Mouse (Mus musculus): ENCODE data around the gene Rae1.
A peak's percentile ranks its signal among the peaks of the same experiment; 100 is the strongest.

Gene Rae1

DNA sequence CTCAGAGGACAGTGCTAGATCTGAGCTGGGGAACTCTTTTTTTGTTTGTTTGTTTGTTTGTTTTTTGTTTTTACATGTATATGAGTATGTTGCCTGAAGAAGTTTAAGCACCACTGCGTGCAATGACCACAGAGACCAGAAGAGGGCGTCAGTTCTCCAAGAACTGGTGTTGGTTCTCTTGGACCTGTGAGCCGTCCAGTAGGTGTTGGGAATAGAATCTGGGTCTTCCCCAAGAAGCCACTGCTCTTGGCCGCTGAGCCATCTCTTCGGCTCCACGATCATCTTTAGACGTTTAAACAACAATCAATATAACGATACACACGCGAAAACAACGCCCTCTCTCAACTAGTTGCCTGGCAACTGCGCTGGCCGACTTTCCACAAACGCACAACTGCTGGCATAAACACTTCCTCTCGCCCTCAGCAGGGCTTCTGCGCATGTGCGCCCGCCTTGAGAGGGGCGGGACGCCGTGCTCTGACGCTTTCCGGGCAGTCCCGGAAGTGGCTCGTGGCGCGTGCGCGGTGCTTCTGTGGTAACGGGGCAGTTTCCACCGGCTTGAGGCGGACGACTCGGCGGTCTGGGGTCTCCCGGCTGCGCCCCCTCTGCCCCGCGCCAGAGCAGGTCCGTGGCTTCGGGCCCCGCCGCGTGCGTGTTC lies at the start of gene Rae1:
TSS of gene Rae1 (plus strand) at position 488 of the 655 bp plus-strand sequence.
- peak; percentile 98 to 99 for DNase-seq (ENCODE audit: low spot score in 2 of 2)

DNA sequence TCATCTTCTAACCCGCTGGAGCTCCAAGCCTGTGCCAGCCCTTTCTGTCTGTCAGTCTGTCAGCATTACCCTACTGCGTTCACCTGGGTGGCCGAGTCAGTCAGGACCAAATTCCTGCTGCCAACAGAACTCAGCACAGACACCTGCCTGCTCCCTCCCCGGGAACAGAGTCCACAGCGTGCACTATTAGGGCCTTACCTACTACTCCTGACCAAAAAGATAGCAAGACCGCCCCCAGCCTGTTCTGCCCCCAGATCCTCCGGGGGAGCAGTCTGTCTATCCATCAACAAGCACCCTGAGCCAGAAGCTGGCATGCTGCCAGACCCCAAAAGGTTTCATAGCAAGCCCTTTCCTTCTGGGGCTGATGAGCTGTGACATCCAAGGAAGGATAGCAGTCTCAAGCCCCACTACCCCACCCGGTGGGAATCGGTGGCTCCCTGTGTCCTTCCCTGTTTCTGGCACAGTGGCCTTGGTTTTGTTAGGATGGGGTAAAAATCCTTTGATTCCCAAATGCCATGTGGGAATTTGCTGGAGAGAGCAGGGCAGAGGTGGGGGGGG lies 49.7 kb upstream of the Rae1 start:
- DNase-seq (ENCODE audit: low spot score in 2 of 2): no peak

DNA sequence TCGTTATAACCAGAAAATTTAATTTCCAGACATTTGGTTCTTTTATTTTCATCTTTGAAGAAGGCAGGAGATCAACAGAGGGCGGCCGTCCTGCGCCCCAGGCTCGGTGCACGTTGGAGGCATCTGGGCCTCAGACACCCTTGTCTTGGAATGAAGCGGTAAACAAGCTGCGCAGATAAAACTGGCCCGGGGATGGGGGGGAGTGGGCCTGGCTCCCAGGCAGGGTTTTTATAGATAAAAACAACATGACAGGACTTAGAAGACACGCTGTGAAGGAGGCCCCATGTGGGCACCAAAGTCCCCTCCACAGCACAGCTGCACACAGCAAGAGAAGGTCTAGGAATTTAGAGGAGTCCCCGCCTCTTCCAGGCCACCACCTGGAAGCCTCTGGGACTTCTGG lies 49.2 kb upstream of the Rae1 start:
- no peak for DNase-seq (ENCODE audit: low spot score in 2 of 2)

DNA sequence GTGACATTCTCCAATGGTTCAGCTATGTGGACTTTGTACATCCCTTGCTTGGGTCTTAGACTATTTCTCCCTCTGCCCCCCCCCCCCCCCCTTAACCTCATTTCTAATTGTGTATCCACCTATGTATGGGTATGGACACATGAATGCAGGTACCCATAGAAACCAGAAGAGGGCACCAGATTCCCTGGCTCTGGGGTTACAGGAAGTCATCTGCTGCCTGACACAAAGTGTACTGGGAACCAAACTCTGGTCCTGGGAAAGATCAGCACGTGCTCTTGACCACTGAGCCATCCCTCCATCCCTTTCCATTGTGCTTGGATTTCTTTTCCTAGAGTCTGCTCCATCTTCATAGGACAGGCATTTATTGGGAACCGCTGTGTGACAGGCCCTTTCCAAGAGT lies 47.9 kb upstream of the Rae1 start:
- DNase-seq (ENCODE audit: low spot score in 2 of 2): no peak

DNA sequence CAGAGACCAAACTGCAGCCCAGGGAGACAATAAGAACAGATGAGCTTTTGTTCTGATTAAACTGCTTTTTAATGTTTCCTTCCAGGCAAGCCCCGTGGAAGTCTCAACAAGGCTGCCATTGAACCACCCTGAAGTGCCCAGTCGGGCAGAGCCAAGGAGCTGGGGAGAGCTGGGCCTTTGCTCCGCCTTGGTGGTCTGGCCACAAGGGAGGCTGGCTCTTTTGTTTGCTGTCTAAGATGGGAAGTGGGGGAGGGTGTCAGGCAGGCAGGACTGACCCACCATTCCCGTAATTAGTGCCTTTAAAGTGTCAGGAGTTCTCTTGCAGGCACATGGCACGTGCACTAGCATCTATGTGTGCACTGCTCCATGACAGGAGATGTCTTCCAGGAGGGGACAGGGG lies 41.3 kb upstream of the Rae1 start:
- DNase-seq (ENCODE audit: low spot score in 2 of 2): no peak

DNA sequence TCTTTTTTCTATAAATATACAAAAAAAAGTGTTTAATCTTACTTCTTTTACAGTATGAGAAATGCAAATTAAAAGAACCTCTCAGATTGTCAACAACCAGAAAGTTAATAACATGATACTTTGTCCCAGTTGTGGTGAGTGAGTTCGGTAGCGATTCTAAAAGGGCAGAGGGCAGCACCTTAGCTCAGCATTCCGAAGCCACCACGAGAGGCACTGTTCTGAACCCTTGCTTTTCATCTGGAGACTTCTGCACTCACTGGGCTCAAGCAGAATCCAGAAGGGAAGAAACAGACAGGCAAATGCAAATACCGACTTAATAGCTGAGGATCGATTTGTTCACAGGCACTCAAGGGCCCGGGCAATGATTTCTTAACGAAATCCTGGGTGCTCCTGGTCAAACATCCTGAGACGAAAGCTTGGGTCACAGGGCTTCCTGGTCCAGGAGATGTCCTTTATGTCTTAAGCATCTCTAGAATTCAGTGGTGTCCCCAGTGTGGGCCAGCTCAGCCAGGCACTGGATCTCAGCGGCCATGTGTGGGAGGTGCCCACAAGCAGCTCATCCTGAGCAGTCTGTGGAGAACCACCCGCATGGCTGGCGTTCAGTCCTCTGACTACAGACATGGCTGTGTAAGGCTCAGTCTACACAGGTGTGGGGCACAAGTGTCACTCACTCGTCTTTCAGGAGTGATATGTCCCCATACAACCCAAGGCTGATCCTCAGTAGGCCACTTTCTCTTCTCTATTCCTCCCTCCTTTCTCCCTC lies 40.7 kb upstream of the Rae1 start:
- DNase-seq (ENCODE audit: low spot score in 2 of 2): no peak

DNA sequence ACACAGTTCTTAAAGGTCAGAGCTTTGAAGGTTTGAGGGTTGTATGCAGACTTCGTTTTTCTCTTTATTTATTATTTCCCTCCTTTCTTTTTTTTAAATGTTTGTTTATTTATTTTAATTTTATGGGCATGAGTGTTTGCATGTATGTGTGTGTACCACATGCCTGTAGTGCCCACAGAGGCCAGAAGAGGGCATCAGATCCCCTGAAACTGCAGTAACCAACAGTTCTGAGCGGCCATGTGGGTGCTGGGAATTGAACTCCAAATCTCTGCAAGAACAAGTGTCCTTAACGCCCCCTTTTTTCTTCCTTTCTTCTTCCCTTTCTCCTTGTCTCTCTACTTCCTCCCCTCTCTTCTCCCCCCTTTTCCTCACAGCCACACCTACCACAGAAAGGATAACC lies 39.6 kb upstream of the Rae1 start:
- no peak for DNase-seq (ENCODE audit: low spot score in 2 of 2)

DNA sequence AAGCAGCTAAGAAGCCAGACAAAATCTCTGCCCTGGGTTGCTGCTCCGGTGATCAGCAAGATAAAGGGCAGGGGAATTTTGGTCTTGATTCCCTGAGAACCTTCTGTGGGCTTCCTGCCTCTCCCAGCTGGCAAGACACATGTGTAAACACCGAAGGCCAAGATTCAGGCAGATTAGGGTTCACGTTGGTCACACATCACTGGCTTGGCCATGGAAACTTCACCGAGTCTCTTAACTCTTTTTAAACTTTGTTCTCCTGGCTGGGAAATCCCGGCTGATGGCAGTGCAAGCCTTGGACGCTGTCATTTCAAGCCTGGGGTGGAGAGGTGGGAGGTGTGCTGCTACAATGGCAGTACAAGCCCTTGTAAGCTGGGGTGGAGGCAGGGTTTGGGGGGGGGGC lies 38.7 kb upstream of the Rae1 start:
- DNase-seq (ENCODE audit: low spot score in 2 of 2): no peak

DNA sequence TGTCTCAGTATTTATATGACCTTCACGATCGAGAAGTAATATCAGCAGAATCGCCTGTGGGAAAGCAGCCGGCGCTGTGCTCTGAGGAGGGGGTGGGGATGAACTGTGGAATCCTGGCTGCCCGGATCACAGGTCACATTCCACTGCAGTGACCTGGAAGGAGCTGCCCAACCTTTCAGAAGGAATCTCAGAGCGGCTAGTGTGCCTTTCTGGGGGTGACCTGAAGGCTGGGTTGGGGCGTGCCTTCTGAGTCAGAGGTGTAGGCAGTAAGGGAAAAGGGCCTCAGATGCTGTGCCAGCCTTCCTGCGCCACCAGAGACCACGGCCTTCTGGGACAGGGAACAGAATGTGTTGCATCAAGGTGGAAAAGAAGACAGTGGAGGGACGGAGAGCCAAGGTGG lies 34.7 kb upstream of the Rae1 start:
- DNase-seq (ENCODE audit: low spot score in 2 of 2): no peak

DNA sequence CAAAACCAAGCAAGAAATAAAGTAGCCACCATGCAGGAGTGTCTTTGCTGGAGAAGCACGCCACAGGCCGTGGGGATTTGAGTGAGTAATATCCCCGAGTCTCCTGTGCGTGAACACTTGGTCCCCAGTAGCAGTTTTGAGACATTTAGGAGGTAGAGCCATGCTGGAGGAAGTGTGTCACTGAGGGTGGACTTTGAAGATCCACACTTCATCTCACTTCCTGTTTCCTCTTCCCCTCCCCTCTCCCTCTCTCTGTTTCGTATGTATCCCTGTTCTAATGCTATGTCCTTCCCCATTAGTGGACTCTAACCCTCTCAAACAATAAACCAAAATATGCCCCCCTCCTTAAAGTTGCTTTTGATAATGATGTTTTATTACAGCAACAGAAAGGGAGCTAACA lies 33.4 kb upstream of the Rae1 start:
- DNase-seq (ENCODE audit: low spot score in 2 of 2): no peak

DNA sequence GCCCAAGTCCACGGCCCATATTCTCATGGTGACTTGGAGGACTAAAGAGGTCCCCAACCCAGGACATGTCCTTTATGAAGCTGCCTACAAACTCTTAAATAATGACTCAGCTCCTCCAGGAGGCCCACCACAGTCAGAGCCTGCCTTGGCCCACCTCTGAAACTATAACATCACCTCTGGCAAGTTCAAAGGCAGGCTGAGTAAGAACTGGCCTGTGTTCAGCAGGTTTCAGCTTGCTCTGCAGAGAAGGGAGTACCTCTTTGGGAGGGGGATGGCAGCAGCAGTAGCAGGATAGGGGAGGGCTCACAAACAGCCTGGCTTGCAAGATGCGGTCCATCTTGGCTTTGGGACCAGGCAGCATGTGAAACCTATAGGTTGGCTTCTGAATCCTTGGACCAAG lies 28.1 kb upstream of the Rae1 start:
- DNase-seq (ENCODE audit: low spot score in 2 of 2): no peak

DNA sequence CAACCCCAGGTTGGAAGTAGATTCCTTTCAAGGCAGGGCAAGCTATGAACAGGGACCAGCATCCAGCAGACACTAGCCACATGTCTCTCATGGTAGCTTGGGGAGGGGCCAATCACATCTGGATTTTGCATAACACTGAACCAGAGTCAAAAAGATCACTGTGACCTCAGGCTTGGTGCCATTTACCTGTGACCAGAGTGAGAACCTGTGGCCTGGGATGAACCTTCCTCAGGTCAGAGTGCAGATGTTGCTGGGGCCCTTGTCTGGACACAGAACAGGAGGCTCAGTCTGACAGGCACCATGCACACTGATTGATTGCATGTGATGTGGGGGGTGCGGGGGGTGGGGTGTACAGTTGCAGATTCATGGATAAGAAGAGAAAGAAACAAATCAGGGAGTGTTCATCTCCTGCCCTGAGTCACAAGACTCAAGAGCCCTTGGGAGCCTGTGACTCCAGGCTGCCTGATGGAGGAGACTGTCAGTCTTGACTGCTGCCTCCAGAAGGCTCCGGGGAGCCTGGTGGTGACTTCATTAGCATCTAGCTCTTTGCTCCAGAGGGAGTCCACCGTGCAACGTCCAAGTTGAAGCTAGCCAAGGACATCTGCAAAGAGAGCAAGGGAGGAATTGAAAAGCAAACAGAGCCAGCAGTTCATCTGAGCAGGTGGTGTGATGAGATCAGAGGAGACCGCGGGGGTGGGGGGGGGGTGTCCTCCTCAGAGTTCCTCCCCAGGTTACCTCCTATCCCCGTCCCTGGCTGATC lies 25.9 kb upstream of the Rae1 start:
- DNase-seq (ENCODE audit: low spot score in 2 of 2): no peak

DNA sequence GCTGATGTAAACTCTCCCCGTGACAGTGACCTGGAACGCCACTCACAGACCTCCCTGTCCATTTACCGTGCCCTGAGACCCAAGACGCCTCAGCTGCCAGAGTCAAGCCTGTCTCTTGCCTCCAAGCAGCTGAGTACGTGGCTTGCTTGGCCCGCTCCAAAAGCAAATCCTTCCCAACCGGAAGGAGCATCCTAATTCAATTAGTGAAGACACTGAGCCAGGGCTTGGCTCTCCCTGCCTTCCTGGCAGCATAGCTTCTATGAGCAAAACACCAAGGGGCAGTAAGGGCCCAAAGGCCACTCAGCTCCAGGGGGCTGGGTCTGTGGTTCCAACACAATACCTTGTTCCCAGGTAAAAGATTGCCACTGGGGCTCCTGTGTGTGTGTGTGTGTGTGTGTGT lies 25.2 kb upstream of the Rae1 start:
- peak in 1 of 2 experiments; percentile 42 for DNase-seq (ENCODE audit: low spot score in 2 of 2)

DNA sequence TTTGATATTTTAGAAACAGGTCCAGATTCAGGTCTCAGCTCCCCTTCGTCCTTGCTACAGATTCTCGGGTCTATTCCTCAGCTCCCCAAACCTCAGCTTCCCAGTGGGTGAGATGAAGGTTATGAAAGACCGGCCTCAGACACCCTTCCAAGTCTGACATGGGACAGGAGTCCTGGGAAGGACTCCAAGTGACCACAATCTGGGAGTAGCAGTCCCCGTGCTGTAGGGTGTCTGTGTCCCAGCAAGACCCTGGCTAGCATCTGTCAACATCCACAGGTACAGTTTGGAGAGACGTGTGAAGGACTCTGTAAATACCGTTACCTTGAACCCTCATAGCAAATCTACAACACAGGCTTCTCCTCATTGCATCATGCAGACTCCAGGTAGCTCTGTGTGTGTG lies 24.8 kb upstream of the Rae1 start:
- DNase-seq (ENCODE audit: low spot score in 2 of 2): no peak

DNA sequence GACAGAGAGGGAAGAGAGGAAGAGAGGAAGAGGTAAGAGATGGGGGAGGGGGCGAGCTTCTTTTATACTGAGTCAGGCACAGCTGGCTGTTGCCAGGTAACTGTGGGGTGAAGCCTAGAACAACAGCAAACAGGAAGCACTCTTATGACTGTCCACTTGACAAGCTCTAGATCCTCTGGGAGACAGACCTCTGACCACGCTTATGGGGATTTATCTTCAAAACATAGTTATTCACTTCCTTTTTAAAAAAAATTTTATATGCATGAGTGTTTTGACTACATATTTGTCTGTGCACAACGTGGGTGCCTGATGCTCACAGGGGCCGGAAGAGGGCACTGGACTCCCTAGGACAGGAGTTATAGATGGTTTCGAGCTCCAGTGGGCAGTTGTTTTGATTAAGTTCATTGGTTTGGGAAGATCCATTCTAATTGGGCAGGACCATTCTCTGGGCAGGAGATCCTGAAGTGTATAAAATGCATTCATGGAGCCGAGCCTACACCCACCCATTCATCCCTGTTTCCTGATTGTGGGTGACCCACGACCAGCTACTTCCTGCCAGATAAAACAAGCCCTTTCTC lies 23.2 kb upstream of the Rae1 start:
- DNase-seq (ENCODE audit: low spot score in 2 of 2): no peak

DNA sequence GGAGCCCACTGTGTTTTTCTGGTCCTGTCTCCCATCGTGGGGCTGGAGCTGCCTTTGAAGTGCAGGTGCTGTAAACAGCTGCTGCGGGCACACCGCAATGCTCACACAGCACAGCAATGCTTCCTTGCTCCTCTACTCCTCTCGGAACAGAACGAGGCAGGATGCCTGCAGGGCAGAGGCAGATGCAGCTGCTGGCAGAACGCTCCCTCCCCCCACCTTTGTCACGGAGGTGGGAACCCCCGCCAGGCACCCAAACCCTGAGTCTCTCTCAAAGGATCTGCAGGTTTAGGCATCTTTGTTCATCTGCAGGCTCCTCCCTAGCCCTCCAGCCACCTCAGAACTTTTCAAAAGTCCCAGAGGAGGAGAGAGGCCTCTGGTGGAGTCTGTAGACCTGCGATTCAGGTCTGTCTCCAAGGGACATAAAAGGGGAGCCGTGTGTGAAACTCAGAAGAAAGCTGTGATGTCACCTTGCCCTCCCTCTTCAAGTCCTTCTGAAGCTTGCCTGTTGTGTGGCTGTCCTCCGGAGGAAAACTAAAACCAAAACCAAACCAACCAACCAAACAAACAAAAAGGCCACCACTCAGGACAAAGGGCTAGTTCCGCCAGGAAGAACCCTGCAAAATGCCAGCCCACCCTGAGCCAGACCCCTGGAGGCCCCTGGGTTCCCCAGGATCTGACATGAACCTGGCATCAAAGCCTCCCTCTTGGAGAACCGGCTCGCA lies 22.3 kb upstream of the Rae1 start, which contains the start of gene Spo11:
TSS of gene Spo11 (plus strand) at position 292 of the 722 bp plus-strand sequence.
- DNase-seq (ENCODE audit: low spot score in 2 of 2): no peak

DNA sequence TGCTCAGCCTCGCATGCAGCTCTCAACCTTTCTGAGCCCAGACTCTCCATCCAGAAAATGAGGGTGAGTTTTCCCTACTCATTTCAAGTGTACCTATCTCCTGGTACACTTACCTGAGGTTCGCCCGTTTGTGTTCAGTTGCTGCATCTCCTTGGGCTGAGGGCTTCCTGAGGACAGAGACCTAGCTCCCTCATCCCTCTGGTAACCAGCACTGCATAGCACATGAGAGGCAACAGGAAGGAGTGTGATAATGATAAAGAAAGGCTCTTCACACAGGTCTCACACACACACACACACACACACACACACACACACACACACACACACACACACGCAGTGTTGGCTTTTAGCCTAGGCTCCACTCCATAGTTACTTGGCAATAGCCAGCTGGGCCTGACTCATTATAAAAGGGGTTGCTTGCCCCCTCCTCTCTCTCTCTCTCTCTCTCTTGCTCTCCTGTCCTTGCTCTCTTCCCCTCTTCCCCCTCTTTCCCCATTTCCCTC lies 21.7 kb upstream of the Rae1 start:
- DNase-seq (ENCODE audit: low spot score in 2 of 2): no peak

DNA sequence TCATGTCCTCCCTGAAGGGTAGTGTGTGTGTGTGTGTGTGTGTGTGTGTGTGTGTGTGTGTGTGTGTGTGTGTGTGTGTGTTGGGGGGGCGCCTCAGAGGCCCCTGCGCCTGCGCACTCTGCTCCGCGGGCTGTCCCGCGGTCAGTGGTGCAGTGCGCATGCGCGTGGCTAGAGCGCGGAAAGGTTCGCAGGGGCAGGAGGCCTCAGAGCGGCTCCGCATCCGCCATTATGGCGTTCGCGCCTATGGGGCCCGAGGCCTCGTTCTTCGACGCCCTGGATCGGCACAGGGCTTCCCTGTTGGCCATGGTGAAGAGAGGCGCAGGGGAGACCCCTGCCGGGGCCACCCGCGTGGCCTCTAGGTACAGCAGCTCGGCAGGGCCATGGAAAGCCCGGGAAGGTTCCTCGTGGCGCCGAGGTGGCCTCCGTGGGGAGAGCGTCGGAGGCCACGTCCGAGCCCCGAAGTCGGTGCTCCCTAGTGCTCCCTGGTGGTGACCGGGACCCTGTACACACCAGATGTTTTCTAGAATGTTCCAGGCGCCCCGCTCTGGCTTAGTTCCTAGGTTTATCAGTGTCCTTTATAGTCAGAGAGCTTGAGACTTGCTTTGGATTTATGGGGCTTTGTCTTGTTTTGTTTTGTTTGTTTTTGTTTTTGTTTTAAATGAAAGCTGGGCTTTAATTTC lies 20.1 kb upstream of the Rae1 start:
- no peak for DNase-seq (ENCODE audit: low spot score in 2 of 2)

DNA sequence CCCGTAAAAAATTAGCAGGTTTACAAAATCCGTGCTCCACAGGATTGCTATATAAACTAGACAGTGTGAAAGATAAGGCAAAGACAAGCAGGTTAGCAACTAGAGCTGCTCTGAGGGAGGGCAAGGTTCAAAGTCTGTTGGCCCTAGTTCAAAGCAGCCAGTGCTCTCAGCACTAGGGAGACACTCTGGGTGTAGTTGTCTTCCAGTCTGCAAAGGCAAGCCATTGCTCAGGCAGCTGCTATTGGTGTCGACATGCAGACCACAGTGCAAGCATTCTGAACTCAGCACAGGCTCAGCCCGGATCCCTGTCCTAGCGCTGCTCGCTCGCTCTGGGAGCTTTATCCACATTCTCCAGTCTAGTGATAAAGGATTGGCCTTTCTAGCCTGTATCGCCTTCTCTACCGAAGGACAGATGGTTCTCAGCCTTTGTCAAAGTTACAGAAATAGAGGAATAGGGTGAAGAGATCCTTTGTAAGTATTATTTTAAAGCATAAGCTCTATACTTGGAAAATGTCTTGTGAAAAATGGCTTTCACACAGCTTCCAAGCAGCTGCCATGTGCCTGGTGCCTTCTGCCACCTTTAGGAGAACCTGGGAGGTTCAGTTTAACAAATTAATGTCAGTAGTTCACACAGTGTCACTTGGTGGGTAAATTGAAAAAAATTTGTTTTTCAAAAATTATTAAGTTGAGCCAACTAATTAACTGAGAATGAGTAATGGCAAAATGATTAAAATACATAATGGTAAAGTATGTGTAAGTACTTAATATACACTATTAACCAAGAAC lies 16.9 kb upstream of the Rae1 start:
- DNase-seq (ENCODE audit: low spot score in 2 of 2): no peak

DNA sequence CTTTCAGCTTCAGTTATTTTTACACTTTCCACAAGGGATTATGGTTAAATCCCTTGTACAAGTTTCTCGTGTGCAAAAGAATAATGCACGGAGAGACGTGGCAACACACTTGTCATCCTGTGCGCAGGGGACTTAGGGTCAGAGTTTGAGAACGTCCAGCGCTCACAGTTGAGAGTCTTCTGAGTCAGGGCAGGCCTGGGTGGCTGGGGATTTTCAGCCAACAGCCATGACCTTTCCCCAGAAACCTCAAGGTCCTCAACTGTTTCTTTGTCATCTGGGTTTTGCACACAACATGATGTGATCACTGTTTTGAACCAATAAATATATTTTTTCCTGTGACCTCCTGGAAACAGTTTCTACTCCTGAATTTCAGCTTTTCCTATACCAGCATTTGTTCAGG lies 9.8 kb upstream of the Rae1 start:
- no peak for DNase-seq (ENCODE audit: low spot score in 2 of 2)
